Mouse (Mus musculus) cortical plate, adult 2 months (tissue): ENCODE data around the gene Ptdss2. TPM values are rescaled to one million over a fixed set of nuclear protein-coding genes. Genes with fewer than 3 reads are reported as not detected.

Source experiments
- H3K27ac ChIP-seq: fragments of 200-500 bp; 2 replicates; pipeline ENCODE4 v1.5.1; 2012; ENCODE audit warnings: low read length, control low read depth, inconsistent platforms; ENCODE audit not compliant: insufficient read depth
- H3K4me1 ChIP-seq: fragments of 200-500 bp; 2 replicates; pipeline ENCODE4 v1.6.1; 2011; ENCODE audit warnings: low read length; ENCODE audit not compliant: control insufficient read depth, insufficient read depth
- H3K4me3 ChIP-seq: fragments of 200-500 bp; 2 replicates; pipeline ENCODE4 v1.5.1; 2011; ENCODE audit warnings: mild to moderate bottlenecking, low read length, control low read depth; ENCODE audit not compliant: insufficient read depth
- CTCF ChIP-seq: fragments of 200-500 bp; IDR thresholded peaks from 2 replicates; pipeline ENCODE4 v1.5.1; 2011; ENCODE audit warnings: mild to moderate bottlenecking, control low read depth, low read length; ENCODE audit not compliant: insufficient read depth; ENCODE audit errors: extremely low read depth
- POLR2A ChIP-seq: fragments of 200-500 bp; IDR thresholded peaks from 2 replicates; pipeline ENCODE4 v1.6.1; 2011; ENCODE audit warnings: mild to moderate bottlenecking, low read length, control low read depth; ENCODE audit not compliant: insufficient read depth; ENCODE audit errors: extremely low read depth
- polyA plus RNA-seq: library from polyadenylated mRNA; depleted of rRNA; stranded (reverse); fragments of >200 nt; gene quantifications from 2 replicates; pipeline ENCODE4 v1.2.3, GENCODE M21; 2012; rRNA removed

Gene Ptdss2
- polyA plus RNA-seq, 1 experiment: 58.9 TPM

DNA sequence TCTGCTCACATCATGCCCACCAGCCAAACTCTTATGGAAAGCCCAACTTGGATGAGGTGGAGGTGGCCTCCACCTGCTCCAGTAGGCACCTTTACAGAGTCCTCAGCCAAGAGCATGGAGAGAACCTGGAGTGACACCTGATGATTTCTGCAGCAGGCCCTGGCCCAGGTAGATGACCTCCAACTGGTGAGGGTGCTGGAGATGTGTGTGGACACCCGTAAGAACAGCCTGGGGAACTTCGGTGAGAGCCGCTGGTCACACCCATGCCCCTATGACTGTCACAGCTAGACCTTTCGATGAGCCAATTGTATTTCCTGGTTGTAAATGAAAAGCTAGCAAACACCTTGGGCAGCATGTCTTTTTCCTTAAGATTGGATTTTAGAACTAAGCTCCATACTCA is 75.9 kb downstream of the Ptdss2 start:
- TF ChIP-seq CTCF (no peak), POLR2A (no peak)
- Histone ChIP-seq H3K4me3 (no peak overlapping the region), H3K27ac (no peak overlapping the region), H3K4me1 (no peaks in the 10 kb centered on the region)

- no peak overlapping the region for H3K27ac ChIP-seq
- H3K4me1 ChIP-seq: no peaks in the 10 kb centered on the region
- TF ChIP-seq POLR2A (no peak), CTCF (no peak)
- no peak overlapping the region for H3K4me3 ChIP-seq
Measured at GRCm38 (mm10) chr7:141204546-141204945, 82.4 kb downstream of the Ptdss2 start.

DNA sequence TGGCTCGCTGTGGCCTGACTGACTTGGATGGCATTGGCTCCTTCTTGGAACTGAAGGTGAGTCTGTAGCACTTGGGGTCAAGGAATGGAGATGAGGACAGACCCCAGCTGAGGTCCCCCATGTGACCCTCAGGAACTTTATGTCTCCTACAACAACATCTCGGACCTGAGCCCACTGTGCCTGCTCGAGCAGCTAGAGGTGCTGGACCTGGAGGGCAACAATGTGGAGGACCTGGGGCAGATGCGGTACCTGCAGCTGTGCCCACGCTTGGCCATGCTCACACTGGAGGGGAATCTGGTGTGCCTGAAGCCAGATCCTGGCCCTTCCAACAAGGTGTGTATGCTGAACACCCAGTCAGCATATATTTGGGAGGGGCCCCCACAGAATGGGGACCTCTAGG is 83.3 kb downstream of the Ptdss2 start:
- Histone ChIP-seq H3K4me3 (no peak overlapping the region), H3K27ac (no peak overlapping the region), H3K4me1 (no peaks in the 10 kb centered on the region)
- TF ChIP-seq POLR2A (no peak), CTCF (no peak)

GRCm38 (mm10) chr7:141206182-141206937 is 84.2 kb downstream of the Ptdss2 start:
- no peaks in the 10 kb centered on the region for H3K4me1 ChIP-seq
- H3K4me3 ChIP-seq: no peak overlapping the region
- TF ChIP-seq POLR2A: no peak
- no peak for TF ChIP-seq CTCF
- H3K27ac ChIP-seq: no peak overlapping the region

Other genes starting within 250 kb of the Ptdss2 start
- gene Psmd13, start 240.4 kb upstream of the Ptdss2 start, polyA plus RNA-seq: 96.6 and 103 TPM in 2 replicates
- gene Sirt3, start 240.1 kb upstream of the Ptdss2 start, polyA plus RNA-seq: 153 and 158 TPM in 2 replicates
- gene Cox8b, start 221.9 kb upstream of the Ptdss2 start, polyA plus RNA-seq: 1.2 and 1.3 TPM in 2 replicates
- 0.44 and 0.54 TPM in 2 replicates for gene Nlrp6, start 201.5 kb upstream of the Ptdss2 start, polyA plus RNA-seq
- gene Pgghg, start 181.0 kb upstream of the Ptdss2 start, polyA plus RNA-seq: 8.0 and 8.5 TPM in 2 replicates
- gene Ifitm5, start 172.1 kb upstream of the Ptdss2 start, polyA plus RNA-seq: 0.15 TPM in 1 of 2 replicates, not detected in the other
- gene Gm45717, start 166.4 kb upstream of the Ptdss2 start, polyA plus RNA-seq: not detected in 2 replicates
- gene Ifitm2, start 166.4 kb upstream of the Ptdss2 start, polyA plus RNA-seq: 47.7 and 48.0 TPM in 2 replicates
- 22.0 and 28.5 TPM in 2 replicates for gene Ifitm1, start 155.2 kb upstream of the Ptdss2 start, polyA plus RNA-seq
- 50.4 and 59.6 TPM in 2 replicates for gene Ifitm3, start 111.6 kb upstream of the Ptdss2 start, polyA plus RNA-seq
- 0.74 and 1.3 TPM in 2 replicates for gene Ifitm6, start 104.5 kb upstream of the Ptdss2 start, polyA plus RNA-seq
- not detected in 2 replicates for gene Gm17387, start 93.3 kb upstream of the Ptdss2 start, polyA plus RNA-seq
- gene B4galnt4, start 61.3 kb upstream of the Ptdss2 start, polyA plus RNA-seq: 109 and 125 TPM in 2 replicates
- gene Pkp3, start 44.2 kb upstream of the Ptdss2 start, polyA plus RNA-seq: 0.06 and 0.15 TPM in 2 replicates
- gene Sigirr, start 21.8 kb upstream of the Ptdss2 start, polyA plus RNA-seq: 4.0 and 4.3 TPM in 2 replicates
- 0.08 TPM in 1 of 2 replicates, not detected in the other for gene Ano9, start 4.6 kb upstream of the Ptdss2 start, polyA plus RNA-seq
- 38.6 and 38.8 TPM in 2 replicates for gene Rnh1, start 50.5 kb downstream of the Ptdss2 start, polyA plus RNA-seq
- 256 and 265 TPM in 2 replicates for gene Hras, start 71.6 kb downstream of the Ptdss2 start, polyA plus RNA-seq
- gene Lrrc56, start 71.8 kb downstream of the Ptdss2 start, polyA plus RNA-seq: 5.4 and 5.8 TPM in 2 replicates
- 0.17 and 0.27 TPM in 2 replicates for gene Lmntd2, start 91.7 kb downstream of the Ptdss2 start, polyA plus RNA-seq
- 1.5 and 2.2 TPM in 2 replicates for gene Rassf7, start 93.5 kb downstream of the Ptdss2 start, polyA plus RNA-seq
- 24.3 and 26.0 TPM in 2 replicates for gene Phrf1, start 106.4 kb downstream of the Ptdss2 start, polyA plus RNA-seq
- 6.8 and 7.5 TPM in 2 replicates for gene Irf7, start 144.1 kb downstream of the Ptdss2 start, polyA plus RNA-seq
- 0.04 TPM in 1 of 2 replicates, not detected in the other for gene Cdhr5, start 154.4 kb downstream of the Ptdss2 start, polyA plus RNA-seq
- 0.27 and 0.38 TPM in 2 replicates for gene Sct, start 156.8 kb downstream of the Ptdss2 start, polyA plus RNA-seq
- gene Drd4, start 169.6 kb downstream of the Ptdss2 start, polyA plus RNA-seq: 0.42 and 0.50 TPM in 2 replicates
- gene Deaf1, start 205.3 kb downstream of the Ptdss2 start, polyA plus RNA-seq: 31.8 and 35.5 TPM in 2 replicates
- gene Tmem80, start 205.4 kb downstream of the Ptdss2 start, polyA plus RNA-seq: 56.7 and 59.2 TPM in 2 replicates
- 6.7 and 6.8 TPM in 2 replicates for gene Eps8l2, start 216.5 kb downstream of the Ptdss2 start, polyA plus RNA-seq